Mouse (Mus musculus): ENCODE measurements around the gene Rcn1.

The Rcn1 gene

GRCm38 (mm10) chr2:105394375-105394774 is 4.7 kb downstream of the Rcn1 start:
- no peak for DNase-seq (ENCODE audit: low spot score)

- no peak for DNase-seq (ENCODE audit: low spot score)
Observed at GRCm38 (mm10) chr2:105392514-105392913, 6.6 kb downstream of the Rcn1 start.

GRCm38 (mm10) chr2:105391414-105391784 is 7.7 kb downstream of the Rcn1 start:
- DNase-seq (ENCODE audit: low spot score): no peak

GRCm38 (mm10) chr2:105390653-105391413 is 8.3 kb downstream of the Rcn1 start:
- no peak for DNase-seq (ENCODE audit: low spot score)

- DNase-seq (ENCODE audit: low spot score): no peak
Observed at GRCm38 (mm10) chr2:105389007-105389890, 9.9 kb downstream of the Rcn1 start.

GRCm38 (mm10) chr2:105386418-105386817 is 12.7 kb downstream of the Rcn1 start:
- DNase-seq (ENCODE audit: low spot score): no peak

GRCm38 (mm10) chr2:105384998-105385397 is 14.1 kb downstream of the Rcn1 start:
- DNase-seq (ENCODE audit: low spot score): no peak

GRCm38 (mm10) chr2:105383063-105383462 is 16.1 kb downstream of the Rcn1 start:
- DNase-seq (ENCODE audit: low spot score): no peak

- DNase-seq (ENCODE audit: low spot score): no peak
Observed at GRCm38 (mm10) chr2:105380757-105381319, 18.3 kb downstream of the Rcn1 start.

- no peak for DNase-seq (ENCODE audit: low spot score)
Observed at GRCm38 (mm10) chr2:105379682-105380081, 19.4 kb downstream of the Rcn1 start.

- DNase-seq (ENCODE audit: low spot score): no peak
Observed at GRCm38 (mm10) chr2:105375705-105376104, 23.4 kb downstream of the Rcn1 start.

- DNase-seq (ENCODE audit: low spot score): no peak
Observed at GRCm38 (mm10) chr2:105375261-105375660, 23.9 kb downstream of the Rcn1 start.

GRCm38 (mm10) chr2:105373658-105374057 is 25.5 kb downstream of the Rcn1 start:
- no peak for DNase-seq (ENCODE audit: low spot score)

GRCm38 (mm10) chr2:105372727-105373126 is 26.4 kb downstream of the Rcn1 start:
- no peak for DNase-seq (ENCODE audit: low spot score)

GRCm38 (mm10) chr2:105372156-105372555 is 27.0 kb downstream of the Rcn1 start:
- no peak for DNase-seq (ENCODE audit: low spot score)

GRCm38 (mm10) chr2:105370698-105371097 is 28.4 kb downstream of the Rcn1 start:
- DNase-seq (ENCODE audit: low spot score): no peak

- no peak for DNase-seq (ENCODE audit: low spot score)
Observed at GRCm38 (mm10) chr2:105370240-105370639, 28.9 kb downstream of the Rcn1 start.

- DNase-seq (ENCODE audit: low spot score): no peak
Observed at GRCm38 (mm10) chr2:105367623-105368022, 31.5 kb downstream of the Rcn1 start.

- no peak for DNase-seq (ENCODE audit: low spot score)
Observed at GRCm38 (mm10) chr2:105358040-105358439, 41.1 kb downstream of the Rcn1 start.

- DNase-seq (ENCODE audit: low spot score): no peak
Observed at GRCm38 (mm10) chr2:105356791-105357190, 42.3 kb downstream of the Rcn1 start.

- no peak for DNase-seq (ENCODE audit: low spot score)
Observed at GRCm38 (mm10) chr2:105348886-105349285, 50.2 kb downstream of the Rcn1 start.

GRCm38 (mm10) chr2:105339993-105340392 is 59.1 kb downstream of the Rcn1 start:
- no peak for DNase-seq (ENCODE audit: low spot score)

All from spleen, adult 12 weeks (tissue).